Mouse (Mus musculus): ENCODE results near the gene Olfr643. TPM values are rescaled to one million over a fixed set of nuclear protein-coding genes. Genes with fewer than 3 reads are reported as not detected.

The Olfr643 gene
- total RNA-seq, 2 experiments from 2014 or later, result not detected

- intact Hi-C loops (cut with DNase I), result no loop called here
- DNase-seq (ENCODE audit: extremely low spot score in 1 of 2, low spot score in 2 of 2), result no peak
- H3K4me3 ChIP-seq, result no peak within 1 kb of the TSS
- H3K27ac ChIP-seq, result no peak within 1 kb of the TSS
- TF ChIP-seq CTCF (IDR thresholded peaks at IDR 0.05), result no peak
Measured at GRCm38 (mm10) chr7:104085365-104085764, 51.8 kb downstream of the Olfr643 start, which contains the start of gene Olfr645. Gene Olfr645, minus strand, starts transcription at chr7:104085465.

- no peak for TF ChIP-seq CTCF (IDR thresholded peaks at IDR 0.05)
- H3K27ac ChIP-seq, result no peak within 1 kb of the TSS
- intact Hi-C loops (cut with DNase I), result no loop called here
- no peak for DNase-seq (ENCODE audit: extremely low spot score in 1 of 2, low spot score in 2 of 2)
- no peak within 1 kb of the TSS for H3K4me3 ChIP-seq
Measured at GRCm38 (mm10) chr7:104071769-104072168, 65.4 kb downstream of the Olfr643 start, which contains the start of gene Olfr644. Gene Olfr644, minus strand, starts transcription at chr7:104071869.

GRCm38 (mm10) chr7:104061345-104061744 lies 75.9 kb downstream of the Olfr643 start, which contains the start of gene 4930516K23Rik:
Gene 4930516K23Rik, minus strand, starts transcription at chr7:104061445.
- Histone ChIP-seq H3K4me3 (no peak within 1 kb of the TSS), H3K27ac (no peak within 1 kb of the TSS)
- no peak for DNase-seq (ENCODE audit: extremely low spot score in 1 of 2, low spot score in 2 of 2)
- intact Hi-C loops (cut with DNase I), result no loop called here
- TF ChIP-seq CTCF (IDR thresholded peaks at IDR 0.05), result no peak

GRCm38 (mm10) chr7:104059215-104059614 lies 78.0 kb downstream of the Olfr643 start:
- no peak for DNase-seq (ENCODE audit: extremely low spot score in 1 of 2, low spot score in 2 of 2)
- intact Hi-C loops (cut with DNase I), result no loop called here
- Histone ChIP-seq H3K4me3 (no peak overlapping the region), H3K27ac (no peak overlapping the region)
- no peak for TF ChIP-seq CTCF (IDR thresholded peaks at IDR 0.05)

GRCm38 (mm10) chr7:104052566-104052965 lies 84.6 kb downstream of the Olfr643 start, which contains the start of gene Olfr642:
Gene Olfr642, minus strand, starts transcription at chr7:104052666.
- no peak for DNase-seq (ENCODE audit: extremely low spot score in 1 of 2, low spot score in 2 of 2)
- intact Hi-C loops (cut with DNase I), result no loop called here
- TF ChIP-seq CTCF (IDR thresholded peaks at IDR 0.05), result no peak
- H3K4me3 ChIP-seq, result no peak within 1 kb of the TSS
- H3K27ac ChIP-seq, result no peak within 1 kb of the TSS

GRCm38 (mm10) chr7:104050745-104051144 lies 86.5 kb downstream of the Olfr643 start:
- no peak for TF ChIP-seq CTCF (IDR thresholded peaks at IDR 0.05)
- DNase-seq (ENCODE audit: extremely low spot score in 1 of 2, low spot score in 2 of 2), result no peak
- intact Hi-C loops (cut with DNase I), result no loop called here
- H3K4me3 ChIP-seq, result no peak overlapping the region
- no peak overlapping the region for H3K27ac ChIP-seq

GRCm38 (mm10) chr7:104035145-104035544 lies 102.1 kb downstream of the Olfr643 start, which contains the start of gene Olfr641:
Gene Olfr641, plus strand, starts transcription at chr7:104035445.
- intact Hi-C loops (cut with DNase I), result no loop called here
- no peak for TF ChIP-seq CTCF (IDR thresholded peaks at IDR 0.05)
- no peak for DNase-seq (ENCODE audit: extremely low spot score in 1 of 2, low spot score in 2 of 2)
- Histone ChIP-seq H3K4me3 (no peak within 1 kb of the TSS), H3K27ac (no peak within 1 kb of the TSS)

GRCm38 (mm10) chr7:104026978-104027377 lies 110.2 kb downstream of the Olfr643 start:
- no peak for TF ChIP-seq CTCF (IDR thresholded peaks at IDR 0.05)
- intact Hi-C loops (cut with DNase I), result no loop called here
- Histone ChIP-seq H3K4me3 (no peak overlapping the region), H3K27ac (no peak overlapping the region)
- no peak for DNase-seq (ENCODE audit: extremely low spot score in 1 of 2, low spot score in 2 of 2)

- Histone ChIP-seq H3K4me3 (no peak within 1 kb of the TSS), H3K27ac (no peak within 1 kb of the TSS)
- DNase-seq (ENCODE audit: extremely low spot score in 1 of 2, low spot score in 2 of 2), result no peak
- no peak for TF ChIP-seq CTCF (IDR thresholded peaks at IDR 0.05)
- intact Hi-C loops (cut with DNase I), result no loop called here
Measured at GRCm38 (mm10) chr7:104025473-104025872, 111.7 kb downstream of the Olfr643 start, which contains the start of gene Olfr640. Gene Olfr640, minus strand, starts transcription at chr7:104025573.

- Histone ChIP-seq H3K27ac (no peak overlapping the region), H3K4me3 (no peak overlapping the region)
- no peak for TF ChIP-seq CTCF (IDR thresholded peaks at IDR 0.05)
- DNase-seq (ENCODE audit: extremely low spot score in 1 of 2, low spot score in 2 of 2), result no peak
- intact Hi-C loops (cut with DNase I), result no loop called here
Measured at GRCm38 (mm10) chr7:104021651-104022050, 115.6 kb downstream of the Olfr643 start.

GRCm38 (mm10) chr7:104018953-104019352 lies 118.3 kb downstream of the Olfr643 start:
- TF ChIP-seq CTCF (IDR thresholded peaks at IDR 0.05), result no peak
- DNase-seq (ENCODE audit: extremely low spot score in 1 of 2, low spot score in 2 of 2), result no peak
- no peak overlapping the region for H3K27ac ChIP-seq
- H3K4me3 ChIP-seq, result no peak overlapping the region
- intact Hi-C loops (cut with DNase I), result no loop called here

- Histone ChIP-seq H3K27ac (no peak within 1 kb of the TSS), H3K4me3 (no peak within 1 kb of the TSS)
- TF ChIP-seq CTCF (IDR thresholded peaks at IDR 0.05), result no peak
- no peak for DNase-seq (ENCODE audit: extremely low spot score in 1 of 2, low spot score in 2 of 2)
- intact Hi-C loops (cut with DNase I), result no loop called here
Measured at GRCm38 (mm10) chr7:104017203-104017602, 120.0 kb downstream of the Olfr643 start, which contains the start of gene Olfr639. Gene Olfr639, minus strand, starts transcription at chr7:104017303.

GRCm38 (mm10) chr7:103999124-103999523 lies 138.1 kb downstream of the Olfr643 start:
- Histone ChIP-seq H3K27ac (no peak overlapping the region), H3K4me3 (no peak overlapping the region)
- no peak for DNase-seq (ENCODE audit: extremely low spot score in 1 of 2, low spot score in 2 of 2)
- no peak for TF ChIP-seq CTCF (IDR thresholded peaks at IDR 0.05)
- intact Hi-C loops (cut with DNase I), result no loop called here

Data from left cerebral cortex, adult 2 months (tissue).